Mouse (Mus musculus): Measurements from ENCODE around the gene Klhl22. TPM values are rescaled to one million over a fixed set of nuclear protein-coding genes. Genes with fewer than 3 reads are reported as not detected.

Gene Klhl22
- polyA plus RNA-seq, 1 experiment from 2014 or later, result 83.9 TPM

DNA sequence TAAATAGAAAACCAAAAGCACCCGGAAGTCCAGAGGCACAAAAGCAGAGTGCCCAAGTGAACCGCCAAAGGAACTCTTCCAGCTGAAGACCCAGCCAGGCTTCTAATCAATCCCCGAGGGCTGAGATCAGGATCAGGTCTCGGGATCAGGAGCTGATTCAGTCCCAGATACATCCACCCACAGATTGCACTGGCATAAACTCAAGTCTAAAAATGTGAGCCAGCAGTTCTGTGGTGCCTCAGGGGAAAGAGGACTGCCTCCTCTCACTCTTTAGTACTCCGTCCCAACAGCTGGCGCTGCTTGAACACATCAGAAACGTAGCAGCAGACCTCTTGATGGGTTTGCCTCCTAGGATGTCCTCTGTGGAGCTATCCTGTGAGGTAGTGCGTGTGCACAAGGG is 57.1 kb downstream of the Klhl22 start:
- peaks cover 27% of the 10 kb centered on the region for H3K4me1 ChIP-seq
- no peak overlapping the region for H3K27ac ChIP-seq
- H3K4me3 ChIP-seq, result no peak overlapping the region
- H3K36me3 ChIP-seq, result no peaks in the 10 kb centered on the region
- no peaks in the 10 kb centered on the region for H3K27me3 ChIP-seq
- H3K9ac ChIP-seq, result no peak overlapping the region
- H3K9me3 ChIP-seq, result no peaks in the 10 kb centered on the region
- no peak overlapping the region for H3K4me2 ChIP-seq
- ATAC-seq (ENCODE audit: insufficient number of reproducible peaks, low FRiP score, low TSS enrichment, low read depth), result no peak
- 63% methylated on average over 8 of the region's 8 CpGs for WGBS

- no peak for ATAC-seq (ENCODE audit: insufficient number of reproducible peaks, low FRiP score, low TSS enrichment, low read depth)
- Histone ChIP-seq H3K4me1 (no peaks in the 10 kb centered on the region; the same call in 1 of the 2 replicates), H3K9ac (no peak overlapping the region), H3K9me3 (no peaks in the 10 kb centered on the region), H3K36me3 (no peaks in the 10 kb centered on the region), H3K27me3 (peaks cover 20% of the 10 kb centered on the region), H3K4me2 (no peak overlapping the region), H3K27ac (no peak overlapping the region), H3K4me3 (no peak overlapping the region)
- 80% methylated on average over 2 of the region's 2 CpGs for WGBS
These were observed 67.1 kb downstream of the Klhl22 start for GRCm38 (mm10) chr16:17826500-17826899.

DNA sequence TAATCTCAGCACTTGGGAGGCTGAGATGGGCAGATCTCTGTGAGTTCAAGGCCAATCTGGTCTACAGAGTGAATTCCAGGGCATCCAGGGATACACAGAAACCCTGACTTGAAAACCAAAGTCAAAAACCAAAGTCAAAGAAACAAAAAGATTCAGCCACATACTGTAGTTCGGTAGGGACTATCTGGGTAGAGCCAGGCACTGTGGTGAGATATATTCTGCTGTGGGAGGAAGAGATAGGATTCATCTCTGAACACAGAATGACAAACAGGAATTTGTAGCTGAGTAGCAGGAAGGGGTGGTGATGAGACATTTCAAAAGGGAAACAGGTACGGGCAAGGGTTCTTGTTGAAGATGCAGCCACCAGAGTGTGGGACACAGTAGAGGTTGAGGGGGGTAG is 68.8 kb downstream of the Klhl22 start:
- H3K4me1 ChIP-seq, result peaks cover 10% of the 10 kb centered on the region
- peaks cover 37% of the 10 kb centered on the region for H3K27me3 ChIP-seq
- H3K4me3 ChIP-seq, result no peak overlapping the region
- H3K36me3 ChIP-seq, result no peaks in the 10 kb centered on the region
- no peaks in the 10 kb centered on the region for H3K9me3 ChIP-seq
- no peak overlapping the region for H3K9ac ChIP-seq
- H3K4me2 ChIP-seq, result no peak overlapping the region
- 85% methylated on average over 2 of the region's 2 CpGs for WGBS
- H3K27ac ChIP-seq, result no peak overlapping the region
- no peak for ATAC-seq (ENCODE audit: insufficient number of reproducible peaks, low FRiP score, low TSS enrichment, low read depth)

- Histone ChIP-seq H3K27me3 (peaks cover 43% of the 10 kb centered on the region), H3K9me3 (no peaks in the 10 kb centered on the region), H3K4me3 (no peak overlapping the region), H3K9ac (no peak overlapping the region), H3K36me3 (no peaks in the 10 kb centered on the region), H3K4me1 (peaks cover 16% of the 10 kb centered on the region), H3K27ac (no peak overlapping the region), H3K4me2 (no peak overlapping the region)
- no peak for ATAC-seq (ENCODE audit: insufficient number of reproducible peaks, low FRiP score, low TSS enrichment, low read depth)
- 39% methylated on average over 3 of the region's 3 CpGs for WGBS
These were observed 69.4 kb downstream of the Klhl22 start for GRCm38 (mm10) chr16:17828867-17829266.

- WGBS, result 67% methylated on average over 10 of the region's 10 CpGs
- Histone ChIP-seq H3K36me3 (no peaks in the 10 kb centered on the region), H3K4me2 (no peak overlapping the region), H3K27me3 (peaks cover 60% of the 10 kb centered on the region), H3K9ac (no peak overlapping the region), H3K4me3 (no peak overlapping the region), H3K4me1 (peaks cover 25% of the 10 kb centered on the region), H3K9me3 (no peaks in the 10 kb centered on the region), H3K27ac (no peak overlapping the region)
- no peak for ATAC-seq (ENCODE audit: insufficient number of reproducible peaks, low FRiP score, low TSS enrichment, low read depth)
These were observed 71.2 kb downstream of the Klhl22 start for GRCm38 (mm10) chr16:17830385-17831178.

DNA sequence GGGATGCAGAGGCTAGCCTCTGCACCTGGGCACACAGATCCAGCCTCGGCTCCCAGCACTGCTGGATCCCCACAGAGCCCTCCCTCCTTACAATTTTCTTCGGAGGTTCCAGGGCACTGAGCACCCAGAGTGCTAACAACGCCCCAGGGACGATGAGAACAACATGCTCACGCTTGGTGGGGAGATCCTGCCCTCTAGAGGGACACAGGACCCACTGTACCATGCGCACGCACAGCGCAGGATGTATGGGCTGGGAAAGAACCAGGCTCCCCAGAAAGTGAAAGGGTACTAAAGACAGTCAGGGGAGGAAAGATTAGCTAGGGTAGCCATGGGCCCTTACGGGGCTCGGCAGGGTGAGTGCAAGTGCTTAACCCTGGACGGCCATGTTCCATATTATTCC is 72.4 kb downstream of the Klhl22 start:
- ATAC-seq (ENCODE audit: insufficient number of reproducible peaks, low FRiP score, low TSS enrichment, low read depth), result peak; percentile 20; the same call in 1 of the 2 replicates
- Histone ChIP-seq H3K9me3 (no peaks in the 10 kb centered on the region), H3K4me1 (peaks cover 25% of the 10 kb centered on the region), H3K27me3 (peaks cover 72% of the 10 kb centered on the region), H3K4me3 (no peak overlapping the region), H3K9ac (no peak overlapping the region), H3K36me3 (no peaks in the 10 kb centered on the region), H3K27ac (no peak overlapping the region), H3K4me2 (no peak overlapping the region)
- WGBS, result 18% methylated on average over 11 of the region's 11 CpGs

- 27% methylated on average over 7 of the region's 7 CpGs for WGBS
- Histone ChIP-seq H3K9me3 (no peaks in the 10 kb centered on the region), H3K9ac (peak within 1 kb of the TSS; percentile 54), H3K4me2 (peak within 1 kb of the TSS; percentile 99), H3K4me1 (peaks cover 25% of the 10 kb centered on the region), H3K4me3 (peak within 1 kb of the TSS; percentile 62), H3K36me3 (no peaks in the 10 kb centered on the region), H3K27me3 (peaks cover 76% of the 10 kb centered on the region), H3K27ac (no peak within 1 kb of the TSS)
- no peak for ATAC-seq (ENCODE audit: insufficient number of reproducible peaks, low FRiP score, low TSS enrichment, low read depth)
These were observed 73.4 kb downstream of the Klhl22 start, which contains the start of gene B830017H08Rik for GRCm38 (mm10) chr16:17832821-17833220. Gene B830017H08Rik (plus strand): TSS chr16:17833121.

DNA sequence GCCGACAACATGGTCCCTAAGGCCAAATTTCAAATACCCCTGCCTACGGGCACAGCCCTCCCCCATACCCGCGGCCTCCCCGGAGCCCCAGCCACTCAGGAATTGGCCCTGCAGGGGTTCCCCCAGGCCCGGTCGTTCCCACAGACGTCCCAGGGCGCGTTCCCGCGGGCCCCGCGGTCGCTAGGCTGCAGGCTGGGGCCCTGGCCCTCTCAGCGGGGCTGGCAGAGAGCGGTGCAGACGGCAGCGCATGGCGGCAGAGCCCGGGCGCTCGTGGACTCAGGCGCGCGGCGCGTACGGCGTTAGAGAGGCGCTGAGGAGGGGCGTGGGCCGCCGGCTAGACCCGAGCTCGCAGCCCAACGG is 73.9 kb downstream of the Klhl22 start:
- Histone ChIP-seq H3K36me3 (no peaks in the 10 kb centered on the region), H3K27me3 (peaks cover 74% of the 10 kb centered on the region), H3K4me2 (peak overlapping the region; percentile 99), H3K9me3 (no peaks in the 10 kb centered on the region), H3K9ac (peak overlapping the region; percentile 54), H3K4me1 (peaks cover 25% of the 10 kb centered on the region), H3K27ac (no peak overlapping the region), H3K4me3 (peak overlapping the region; percentile 62)
- WGBS, result under 1% methylated on average over 35 of the region's 37 CpGs
- ATAC-seq (ENCODE audit: insufficient number of reproducible peaks, low FRiP score, low TSS enrichment, low read depth), result no peak

- no peak overlapping the region for H3K27ac ChIP-seq
- ATAC-seq (ENCODE audit: insufficient number of reproducible peaks, low FRiP score, low TSS enrichment, low read depth), result no peak
- H3K4me1 ChIP-seq, result peaks cover 25% of the 10 kb centered on the region
- 1% methylated on average over 81 of the region's 103 CpGs for WGBS
- H3K9me3 ChIP-seq, result no peaks in the 10 kb centered on the region
- peaks cover 3% of the 10 kb centered on the region; the same call in 1 of the 2 replicates for H3K36me3 ChIP-seq
- H3K9ac ChIP-seq, result peak overlapping the region; percentile 54
- peak overlapping the region; percentile 99 for H3K4me2 ChIP-seq
- H3K27me3 ChIP-seq, result peaks cover 74% of the 10 kb centered on the region
- H3K4me3 ChIP-seq, result peak overlapping the region; percentile 62
These were observed 74.4 kb downstream of the Klhl22 start for GRCm38 (mm10) chr16:17833681-17834399.

- Histone ChIP-seq H3K4me3 (peak overlapping the region; percentile 62), H3K9me3 (no peaks in the 10 kb centered on the region), H3K9ac (no peak overlapping the region), H3K4me1 (peaks cover 25% of the 10 kb centered on the region), H3K36me3 (peaks cover 3% of the 10 kb centered on the region; the same call in 1 of the 2 replicates), H3K27ac (no peak overlapping the region), H3K4me2 (peak overlapping the region; percentile 99), H3K27me3 (peaks cover 74% of the 10 kb centered on the region)
- WGBS, result 47% methylated on average over 7 of the region's 7 CpGs
- ATAC-seq (ENCODE audit: insufficient number of reproducible peaks, low FRiP score, low TSS enrichment, low read depth), result no peak
These were observed 75.1 kb downstream of the Klhl22 start for GRCm38 (mm10) chr16:17834543-17834942.

DNA sequence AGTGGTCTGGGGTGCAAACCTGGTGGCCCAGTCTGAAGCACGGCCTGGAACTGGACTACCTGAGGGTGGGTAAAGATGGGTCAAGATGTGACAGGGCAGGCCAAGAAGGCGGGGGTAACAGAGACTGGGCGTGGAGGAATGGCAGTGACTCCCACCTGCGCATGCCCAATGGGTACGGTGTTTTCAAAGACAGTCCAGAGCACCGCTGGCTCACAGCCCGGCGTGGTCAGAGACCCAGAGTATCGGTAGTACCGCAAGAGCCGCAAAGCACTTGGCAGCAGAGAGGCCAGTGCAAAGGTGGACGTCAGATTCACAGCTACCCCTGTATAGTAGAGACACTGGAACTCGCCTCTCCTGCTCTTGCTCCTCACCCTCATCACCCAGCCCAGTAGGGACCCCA is 76.1 kb downstream of the Klhl22 start:
- H3K27me3 ChIP-seq, result peaks cover 71% of the 10 kb centered on the region
- no peak overlapping the region for H3K9ac ChIP-seq
- no peak for ATAC-seq (ENCODE audit: insufficient number of reproducible peaks, low FRiP score, low TSS enrichment, low read depth)

DNA sequence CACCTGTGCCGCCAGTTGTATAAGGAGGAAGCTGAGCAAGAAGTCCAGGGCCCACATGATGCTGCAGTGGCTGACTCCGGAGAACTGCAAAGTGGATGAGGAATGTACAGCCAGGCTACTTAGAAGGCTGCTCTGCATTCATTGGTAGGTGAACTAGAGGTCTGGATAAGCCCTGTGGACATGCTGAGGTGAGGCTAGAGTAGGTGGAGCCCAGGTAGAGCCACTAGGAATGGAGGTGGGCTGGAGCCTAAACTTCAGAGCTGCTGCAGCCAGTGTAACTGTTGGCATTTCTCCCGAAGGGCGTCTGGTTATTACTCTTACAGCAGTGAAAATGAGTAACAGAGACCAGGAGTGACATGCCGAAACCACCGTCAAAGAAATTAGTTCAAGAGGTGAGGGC is 78.6 kb downstream of the Klhl22 start, which contains the start of gene Car15:
Gene Car15 (minus strand): TSS at position 314 of the 400 bp plus-strand sequence.
- WGBS, result 57% methylated on average over 6 of the region's 6 CpGs

More for the DNA sequence above, 76.1 kb downstream of the Klhl22 start:
- Histone ChIP-seq H3K27ac (no peak overlapping the region), H3K9me3 (no peaks in the 10 kb centered on the region), H3K36me3 (peaks cover 12% of the 10 kb centered on the region; the same call in 1 of the 2 replicates), H3K4me3 (no peak overlapping the region), H3K4me1 (peaks cover 25% of the 10 kb centered on the region), H3K4me2 (no peak overlapping the region)
- 43% methylated on average over 13 of the region's 13 CpGs for WGBS

More for the DNA sequence above, 78.6 kb downstream of the Klhl22 start, which contains the start of gene Car15:
- H3K4me1 ChIP-seq, result peaks cover 17% of the 10 kb centered on the region
- H3K27ac ChIP-seq, result no peak within 1 kb of the TSS
- peaks cover 45% of the 10 kb centered on the region for H3K27me3 ChIP-seq
- no peak within 1 kb of the TSS for H3K4me2 ChIP-seq
- no peak for ATAC-seq (ENCODE audit: insufficient number of reproducible peaks, low FRiP score, low TSS enrichment, low read depth)
- H3K9ac ChIP-seq, result no peak within 1 kb of the TSS
- H3K36me3 ChIP-seq, result peaks cover 38% of the 10 kb centered on the region
- no peaks in the 10 kb centered on the region for H3K9me3 ChIP-seq
- H3K4me3 ChIP-seq, result no peak within 1 kb of the TSS

Measured in limb, embryonic 15.5 days (tissue).